Mouse (Mus musculus): ENCODE data around the gene Thbs3. TPM values are rescaled to one million over a fixed set of nuclear protein-coding genes. Genes with fewer than 3 reads are reported as not detected.

Gene Thbs3
- polyA plus RNA-seq, 1 experiment from 2014 or later, result 38.8 TPM

DNA sequence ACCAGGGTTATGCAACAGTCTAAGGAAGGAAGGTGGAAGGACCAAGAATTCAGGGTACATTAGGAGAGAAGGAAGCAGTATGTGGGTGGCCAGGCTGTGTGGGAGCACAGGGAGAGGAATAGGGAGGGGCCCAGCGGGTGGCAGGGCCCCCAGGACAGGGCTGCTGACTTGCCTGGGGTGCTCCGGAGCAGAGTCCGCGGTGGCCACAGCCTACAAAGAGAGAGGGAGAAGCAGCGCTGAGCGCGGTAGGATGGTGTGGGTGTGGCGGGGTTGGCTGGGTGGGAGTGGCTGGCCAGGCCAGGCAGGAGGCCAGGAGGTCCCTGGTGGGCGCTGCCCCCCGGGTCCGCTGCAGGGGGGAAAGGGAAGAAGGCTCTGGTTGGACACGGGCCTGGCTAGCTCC is 23.5 kb downstream of the Thbs3 start:
- Histone ChIP-seq H3K27ac (ENCODE audit: low read length) (no peak overlapping the region), H3K4me2 (ENCODE audit: low read depth, low read length) (peak overlapping the region; percentile 22; the same call in 1 of the 2 replicates), H3K36me3 (ENCODE audit: control insufficient read depth, insufficient read depth, low read length) (no peaks in the 10 kb centered on the region), H3K9me3 (replicated peaks; ENCODE audit: control insufficient read depth, low read length) (no peaks in the 10 kb centered on the region), H3K9ac (ENCODE audit: low read length) (no peak overlapping the region), H3K27me3 (ENCODE audit: control insufficient read depth, insufficient read depth, low read length) (no peaks in the 10 kb centered on the region), H3K4me1 (ENCODE audit: control insufficient read depth, insufficient read depth, low read length) (peaks cover 10% of the 10 kb centered on the region), H3K4me3 (replicated peaks; ENCODE audit: low read length) (no peak overlapping the region)
- ATAC-seq (ENCODE audit: insufficient read depth, low FRiP score), result peak; percentile 8; the same call in 1 of the 2 replicates
- WGBS, result 51% methylated on average over 12 of the region's 12 CpGs

DNA sequence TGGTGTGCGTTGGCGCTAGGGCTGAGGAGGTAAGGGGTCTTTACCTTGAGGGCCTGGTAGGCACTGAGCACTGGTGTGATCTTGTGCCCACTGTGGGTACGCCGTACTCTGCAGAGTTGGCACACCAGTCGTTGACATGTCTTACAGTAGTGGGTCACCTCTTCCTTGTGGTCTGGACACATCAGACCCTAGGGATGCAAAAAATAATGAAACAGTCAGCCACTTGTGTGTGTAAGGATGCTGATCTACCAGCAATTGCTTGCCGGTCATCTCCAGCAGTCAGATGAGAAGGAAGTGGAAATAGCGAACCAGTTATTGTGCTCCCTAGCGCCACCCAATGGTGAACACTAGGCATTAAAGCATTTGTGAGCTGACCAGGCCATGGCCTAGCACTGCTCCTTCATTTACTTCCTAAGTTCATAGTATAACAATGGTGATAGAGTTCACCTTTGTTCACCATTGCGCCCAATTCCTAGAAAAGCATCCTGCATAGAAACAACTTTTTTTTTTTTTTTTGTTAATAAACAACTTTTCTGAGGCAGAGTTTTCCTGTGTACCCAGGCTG is 27.4 kb downstream of the Thbs3 start:
- 68% methylated on average over 9 of the region's 9 CpGs for WGBS
- no peak overlapping the region for H3K4me2 ChIP-seq (ENCODE audit: low read depth, low read length)
- H3K27me3 ChIP-seq (ENCODE audit: control insufficient read depth, insufficient read depth, low read length), result no peaks in the 10 kb centered on the region
- no peaks in the 10 kb centered on the region for H3K9me3 ChIP-seq (replicated peaks; ENCODE audit: control insufficient read depth, low read length)
- no peak overlapping the region for H3K4me3 ChIP-seq (replicated peaks; ENCODE audit: low read length)
- H3K9ac ChIP-seq (ENCODE audit: low read length), result no peak overlapping the region
- no peak for ATAC-seq (ENCODE audit: insufficient read depth, low FRiP score)
- H3K4me1 ChIP-seq (ENCODE audit: control insufficient read depth, insufficient read depth, low read length), result peaks cover 11% of the 10 kb centered on the region
- no peaks in the 10 kb centered on the region for H3K36me3 ChIP-seq (ENCODE audit: control insufficient read depth, insufficient read depth, low read length)
- H3K27ac ChIP-seq (ENCODE audit: low read length), result no peak overlapping the region

DNA sequence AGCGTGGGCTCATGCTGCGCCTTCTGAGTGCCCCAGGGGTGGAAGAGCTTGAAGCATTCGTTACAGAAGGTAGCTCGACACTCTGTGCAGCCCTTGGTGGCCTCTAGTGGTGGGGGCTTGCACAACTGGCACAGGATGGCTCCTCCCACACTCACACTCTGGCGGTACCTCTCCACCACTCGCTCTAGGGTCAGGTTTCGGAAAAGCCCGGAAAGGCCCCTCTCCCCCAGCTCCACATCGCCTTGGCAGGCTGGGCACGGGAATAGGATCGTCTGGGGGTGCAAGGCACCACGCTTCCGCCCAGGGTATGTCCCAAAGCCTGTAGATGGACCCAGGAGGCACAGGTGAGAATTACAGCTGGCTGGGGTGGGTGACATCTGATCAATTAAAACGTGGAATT is 28.6 kb downstream of the Thbs3 start:
- H3K9me3 ChIP-seq (replicated peaks; ENCODE audit: control insufficient read depth, low read length), result no peaks in the 10 kb centered on the region
- H3K4me3 ChIP-seq (replicated peaks; ENCODE audit: low read length), result no peak overlapping the region
- H3K27ac ChIP-seq (ENCODE audit: low read length), result no peak overlapping the region
- peak; percentile 51; the same call in 1 of the 2 replicates for ATAC-seq (ENCODE audit: insufficient read depth, low FRiP score)
- peak overlapping the region; percentile 75; the same call in 1 of the 2 replicates for H3K4me2 ChIP-seq (ENCODE audit: low read depth, low read length)
- H3K4me1 ChIP-seq (ENCODE audit: control insufficient read depth, insufficient read depth, low read length), result peaks cover 12% of the 10 kb centered on the region
- WGBS, result 20% methylated on average over 14 of the region's 14 CpGs
- no peak overlapping the region for H3K9ac ChIP-seq (ENCODE audit: low read length)
- H3K27me3 ChIP-seq (ENCODE audit: control insufficient read depth, insufficient read depth, low read length), result no peaks in the 10 kb centered on the region
- no peaks in the 10 kb centered on the region for H3K36me3 ChIP-seq (ENCODE audit: control insufficient read depth, insufficient read depth, low read length)

DNA sequence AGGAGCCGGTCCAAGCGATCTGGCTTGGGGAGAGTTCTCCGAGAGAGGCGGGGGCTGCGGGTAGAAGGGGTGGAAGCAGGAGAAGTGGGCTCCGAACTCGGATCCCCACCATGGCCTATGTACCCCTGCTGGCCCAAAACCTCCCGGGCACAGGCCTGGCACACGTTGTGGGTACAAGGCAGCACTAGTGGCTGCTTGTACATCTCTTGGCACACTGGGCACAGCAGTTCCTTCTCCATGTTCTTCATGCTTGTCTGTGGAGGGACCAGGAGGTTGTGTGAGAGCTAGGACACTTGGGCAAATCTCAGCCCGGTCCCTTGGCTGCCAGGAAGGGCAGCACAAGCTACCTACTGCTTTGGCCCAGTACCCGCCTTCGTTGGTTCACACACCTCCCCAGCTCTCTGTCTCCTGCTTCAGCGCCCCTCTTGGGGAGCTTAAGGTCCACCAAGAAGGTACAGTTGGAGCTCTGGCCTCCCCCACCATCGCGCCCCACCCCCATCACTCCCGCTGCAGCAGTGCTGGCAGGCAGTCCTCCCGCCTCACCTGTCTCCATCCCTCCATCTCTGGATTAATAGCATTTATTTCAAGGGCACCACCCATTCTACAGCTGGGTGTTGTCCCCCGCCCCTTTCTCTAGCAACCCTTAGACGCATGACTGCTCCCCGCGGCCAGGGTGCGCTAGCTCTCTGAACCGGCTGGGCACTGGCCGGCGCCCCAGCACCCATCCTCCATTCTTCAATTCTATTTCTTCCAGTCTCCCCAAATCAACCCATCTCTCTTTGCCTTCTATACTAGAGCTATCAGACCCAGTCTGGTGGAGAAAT is 29.4 kb downstream of the Thbs3 start:
- H3K9me3 ChIP-seq (replicated peaks; ENCODE audit: control insufficient read depth, low read length), result no peaks in the 10 kb centered on the region
- H3K9ac ChIP-seq (ENCODE audit: low read length), result peak overlapping the region; percentile 59
- H3K4me1 ChIP-seq (ENCODE audit: control insufficient read depth, insufficient read depth, low read length), result peaks cover 12% of the 10 kb centered on the region
- ATAC-seq (ENCODE audit: insufficient read depth, low FRiP score), result peak; percentile 18; the same call in 1 of the 2 replicates
- H3K4me2 ChIP-seq (ENCODE audit: low read depth, low read length), result peak overlapping the region; percentile 75
- H3K27ac ChIP-seq (ENCODE audit: low read length), result no peak overlapping the region
- H3K36me3 ChIP-seq (ENCODE audit: control insufficient read depth, insufficient read depth, low read length), result peaks cover 3% of the 10 kb centered on the region; the same call in 1 of the 2 replicates
- peak overlapping the region; percentile 76 for H3K4me3 ChIP-seq (replicated peaks; ENCODE audit: low read length)
- WGBS, result 19% methylated on average over 25 of the region's 25 CpGs
- no peaks in the 10 kb centered on the region for H3K27me3 ChIP-seq (ENCODE audit: control insufficient read depth, insufficient read depth, low read length)

DNA sequence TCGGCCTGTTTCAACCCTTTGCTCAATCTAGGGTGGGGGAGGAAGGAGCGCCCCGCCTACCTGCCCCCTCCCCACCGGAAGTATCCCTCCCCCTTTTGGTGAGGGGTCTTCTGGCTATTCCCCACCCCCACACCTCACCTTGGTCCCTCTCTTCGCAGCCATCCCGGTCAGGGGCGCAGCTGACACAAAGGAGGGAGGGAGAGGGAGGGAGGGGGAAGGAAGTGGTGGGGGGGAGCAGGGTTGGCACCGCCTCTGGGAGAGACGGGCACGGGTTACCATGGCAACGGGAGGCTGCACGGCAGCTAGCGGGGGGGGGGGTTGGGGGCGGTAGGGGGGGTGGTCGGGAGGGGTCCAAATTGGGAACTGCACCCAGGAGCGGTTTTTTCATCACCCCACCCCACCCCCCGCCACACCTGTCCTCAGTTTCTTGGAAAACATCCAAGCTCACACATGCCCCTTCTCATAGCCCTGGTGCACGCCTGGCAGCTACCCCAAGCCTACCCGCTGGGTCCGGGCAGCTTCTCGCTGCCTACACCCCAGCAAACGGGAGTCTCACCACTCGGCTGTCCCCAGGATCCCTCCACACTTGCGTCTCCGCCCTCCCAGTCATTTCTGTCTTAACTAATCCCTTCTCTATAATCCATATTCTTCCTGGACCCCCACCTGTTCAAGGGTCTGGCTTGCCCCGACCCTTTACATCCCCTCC is 30.2 kb downstream of the Thbs3 start:
- ATAC-seq (ENCODE audit: insufficient read depth, low FRiP score), result 0 out of 2 replicates have a peak, but pooled peaks have one; percentile 35
- H3K27ac ChIP-seq (ENCODE audit: low read length), result peak overlapping the region; percentile 50; the same call in 1 of the 2 replicates

DNA sequence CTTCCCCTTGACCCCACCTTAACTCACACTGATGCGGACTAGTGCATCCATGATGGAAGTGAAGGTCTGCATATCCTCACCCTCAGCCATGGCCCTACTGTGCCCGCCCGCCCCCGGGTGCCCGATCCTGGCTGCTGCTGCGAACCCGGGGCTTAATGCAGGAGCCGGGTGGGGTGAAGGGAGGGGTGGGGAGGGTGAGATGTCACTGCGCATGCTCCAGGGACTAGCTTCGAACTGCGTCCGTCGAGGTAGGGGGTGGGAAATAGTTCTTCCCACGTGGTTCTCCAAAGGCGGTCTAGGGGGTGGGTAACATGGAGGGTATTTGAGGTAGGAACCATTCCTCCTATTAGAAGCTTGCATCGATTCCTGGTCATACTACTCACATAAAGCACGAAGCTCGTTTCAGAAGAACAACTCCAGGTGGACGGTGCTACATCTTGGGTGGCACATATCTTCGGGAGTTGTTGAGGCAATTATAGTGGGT is 30.8 kb downstream of the Thbs3 start, which contains the start of gene Krtcap2:
Gene Krtcap2 (plus strand): TSS at position 279 of the 484 bp plus-strand sequence.
- peak within 1 kb of the TSS; percentile 70 for H3K27ac ChIP-seq (ENCODE audit: low read length)
- H3K9ac ChIP-seq (ENCODE audit: low read length), result peak within 1 kb of the TSS; percentile 87
- H3K9me3 ChIP-seq (replicated peaks; ENCODE audit: control insufficient read depth, low read length), result no peaks in the 10 kb centered on the region
- H3K4me1 ChIP-seq (ENCODE audit: control insufficient read depth, insufficient read depth, low read length), result peaks cover 17% of the 10 kb centered on the region
- H3K4me3 ChIP-seq (replicated peaks; ENCODE audit: low read length), result peak within 1 kb of the TSS; percentile 76
- H3K36me3 ChIP-seq (ENCODE audit: control insufficient read depth, insufficient read depth, low read length), result peaks cover 3% of the 10 kb centered on the region; the same call in 1 of the 2 replicates
- peak; percentile 14 for ATAC-seq (ENCODE audit: insufficient read depth, low FRiP score)
- H3K27me3 ChIP-seq (ENCODE audit: control insufficient read depth, insufficient read depth, low read length), result no peaks in the 10 kb centered on the region
- 4% methylated on average over 20 of the region's 20 CpGs for WGBS
- peak within 1 kb of the TSS; percentile 75 for H3K4me2 ChIP-seq (ENCODE audit: low read depth, low read length)

More for the DNA sequence above, 30.2 kb downstream of the Thbs3 start:
- Histone ChIP-seq H3K9me3 (replicated peaks; ENCODE audit: control insufficient read depth, low read length) (no peaks in the 10 kb centered on the region), H3K4me1 (ENCODE audit: control insufficient read depth, insufficient read depth, low read length) (peaks cover 14% of the 10 kb centered on the region), H3K4me3 (replicated peaks; ENCODE audit: low read length) (peak overlapping the region; percentile 76), H3K36me3 (ENCODE audit: control insufficient read depth, insufficient read depth, low read length) (peaks cover 3% of the 10 kb centered on the region; the same call in 1 of the 2 replicates), H3K4me2 (ENCODE audit: low read depth, low read length) (peak overlapping the region; percentile 75), H3K9ac (ENCODE audit: low read length) (peak overlapping the region; percentile 59), H3K27me3 (ENCODE audit: control insufficient read depth, insufficient read depth, low read length) (no peaks in the 10 kb centered on the region)
- WGBS, result 1% methylated on average over 14 of the region's 26 CpGs

DNA sequence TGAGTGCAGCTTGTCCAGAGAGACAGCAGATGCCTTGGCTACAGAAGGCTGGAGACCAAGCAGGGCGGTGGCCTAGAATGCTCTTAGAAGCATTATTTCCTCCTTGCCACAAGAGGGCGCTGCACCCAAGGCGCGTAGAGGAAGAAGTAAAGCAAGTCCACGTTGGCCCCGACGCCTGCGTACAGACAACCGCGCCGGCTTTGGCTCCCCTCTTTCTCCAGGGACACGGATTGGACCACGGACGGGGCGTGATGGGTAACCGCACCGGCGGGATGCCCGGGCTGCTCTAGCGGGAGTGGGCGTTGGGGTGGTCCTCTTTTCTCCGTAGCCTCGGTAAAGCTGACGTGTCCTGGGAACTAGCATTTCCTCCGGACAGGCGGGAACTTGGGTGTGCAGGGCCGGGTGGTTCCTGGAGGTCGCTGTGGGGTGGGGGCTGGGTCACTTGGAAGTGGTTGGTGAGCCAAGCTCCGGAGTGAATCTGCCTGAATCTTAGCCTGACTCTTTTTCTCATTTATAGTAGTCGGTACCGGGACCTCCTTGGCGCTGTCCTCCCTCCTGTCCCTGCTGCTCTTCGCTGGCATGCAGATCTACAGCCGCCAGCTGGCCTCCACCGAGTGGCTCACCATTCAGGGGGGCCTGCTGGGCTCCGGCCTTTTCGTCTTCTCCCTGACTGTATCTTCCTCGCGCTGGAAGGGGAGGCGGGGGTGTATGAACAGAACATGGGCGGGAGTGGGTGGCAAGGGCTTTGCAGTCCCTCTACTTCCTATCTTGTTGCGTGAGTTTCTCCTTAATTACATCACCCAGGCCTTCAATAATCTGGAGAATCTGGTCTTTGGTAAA is 31.5 kb downstream of the Thbs3 start, which contains the start of gene Trim46:
Gene Trim46 (minus strand): TSS at position 49 of the 840 bp plus-strand sequence.
- H3K4me3 ChIP-seq (replicated peaks; ENCODE audit: low read length), result peak within 1 kb of the TSS; percentile 76
- H3K4me2 ChIP-seq (ENCODE audit: low read depth, low read length), result peak within 1 kb of the TSS; percentile 75
- WGBS, result under 1% methylated on average over 42 of the region's 42 CpGs
- H3K9ac ChIP-seq (ENCODE audit: low read length), result peak within 1 kb of the TSS; percentile 87
- H3K4me1 ChIP-seq (ENCODE audit: control insufficient read depth, insufficient read depth, low read length), result peaks cover 25% of the 10 kb centered on the region
- no peaks in the 10 kb centered on the region for H3K27me3 ChIP-seq (ENCODE audit: control insufficient read depth, insufficient read depth, low read length)
- peak within 1 kb of the TSS; percentile 70 for H3K27ac ChIP-seq (ENCODE audit: low read length)
- peak; percentile 70 for ATAC-seq (ENCODE audit: insufficient read depth, low FRiP score)
- H3K9me3 ChIP-seq (replicated peaks; ENCODE audit: control insufficient read depth, low read length), result no peaks in the 10 kb centered on the region
- H3K36me3 ChIP-seq (ENCODE audit: control insufficient read depth, insufficient read depth, low read length), result peaks cover 3% of the 10 kb centered on the region; the same call in 1 of the 2 replicates

DNA sequence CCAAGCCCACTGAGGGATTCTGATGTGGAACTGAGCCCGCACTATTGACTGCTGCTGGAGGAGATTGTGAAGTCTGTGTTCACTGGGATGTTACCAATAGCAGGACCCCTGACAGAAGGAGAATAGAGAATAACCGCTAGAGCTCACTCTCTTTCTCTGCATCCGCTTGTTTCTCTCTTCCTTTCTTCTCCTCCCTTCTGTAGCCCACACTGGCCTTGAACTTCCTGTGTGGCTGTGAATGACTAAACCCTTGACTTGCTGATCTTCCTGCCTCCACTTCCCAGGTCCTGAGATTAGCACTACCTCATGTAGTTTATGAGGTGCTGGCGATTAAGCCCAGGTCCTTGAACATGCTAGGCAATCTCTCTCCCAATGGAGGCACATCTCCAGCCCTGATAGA is 32.5 kb downstream of the Thbs3 start:
- Histone ChIP-seq H3K27me3 (ENCODE audit: control insufficient read depth, insufficient read depth, low read length) (no peaks in the 10 kb centered on the region), H3K4me2 (ENCODE audit: low read depth, low read length) (peak overlapping the region; percentile 75), H3K27ac (ENCODE audit: low read length) (no peak overlapping the region), H3K9ac (ENCODE audit: low read length) (peak overlapping the region; percentile 87; the same call in 1 of the 2 replicates), H3K9me3 (replicated peaks; ENCODE audit: control insufficient read depth, low read length) (no peaks in the 10 kb centered on the region), H3K4me3 (replicated peaks; ENCODE audit: low read length) (peak overlapping the region; percentile 76), H3K4me1 (ENCODE audit: control insufficient read depth, insufficient read depth, low read length) (peaks cover 33% of the 10 kb centered on the region), H3K36me3 (ENCODE audit: control insufficient read depth, insufficient read depth, low read length) (peaks cover 3% of the 10 kb centered on the region; the same call in 1 of the 2 replicates)
- 85% methylated on average over 4 of the region's 4 CpGs for WGBS
- ATAC-seq (ENCODE audit: insufficient read depth, low FRiP score), result no peak
